Mouse (Mus musculus) liver, embryonic 11.5 days (tissue): ENCODE results near the gene Stx8. TPM values are rescaled to one million over a fixed set of nuclear protein-coding genes. Genes with fewer than 3 reads are reported as not detected.

ENCODE experiments used
- ATAC-seq: fragments of 200-750 bp; cut with Nextera tagmentation; replicated peaks from 2 replicates; pipeline ENCODE4 v1.8.0; 2017; ENCODE audit warnings: moderate number of reproducible peaks, mild to moderate bottlenecking, moderate TSS enrichment, moderate library complexity; ENCODE audit not compliant: low FRiP score
- DNase-seq: peaks from one replicate; pipeline ENCODE4 v3.0.0-alpha.2; 2017; ENCODE audit warnings: low spot score
- H3K27ac ChIP-seq: fragments of 300-500 bp; sonication (generic); 2 replicates; pipeline ENCODE4 v1.5.1; 2014; ENCODE audit warnings: mild to moderate bottlenecking, low read depth, low read length, control low read depth
- H3K27me3 ChIP-seq: fragments of 300-500 bp; sonication (generic); replicated peaks from 2 replicates; pipeline ENCODE4 v1.6.1; 2014; ENCODE audit warnings: low read length, mixed read lengths; ENCODE audit not compliant: control insufficient read depth, insufficient read depth
- H3K36me3 ChIP-seq: fragments of 300-500 bp; sonication (generic); 2 replicates; pipeline ENCODE4 v1.6.1; 2014; ENCODE audit warnings: mild to moderate bottlenecking, low read length, moderate library complexity, mixed read lengths; ENCODE audit not compliant: control insufficient read depth, insufficient read depth
- H3K4me1 ChIP-seq: fragments of 300-500 bp; sonication (generic); replicated peaks from 2 replicates; pipeline ENCODE4 v1.6.1; 2014; ENCODE audit warnings: low read length, mixed read lengths; ENCODE audit not compliant: control insufficient read depth, insufficient read depth
- H3K4me2 ChIP-seq: fragments of 300-500 bp; sonication (generic); 2 replicates; pipeline ENCODE4 v1.6.1; 2014; ENCODE audit warnings: mild to moderate bottlenecking, control low read depth, moderate library complexity
- H3K4me3 ChIP-seq: fragments of 300-500 bp; sonication (generic); 2 replicates; pipeline ENCODE4 v1.5.1; 2014; ENCODE audit warnings: low read depth, low read length, control low read depth
- H3K9ac ChIP-seq: fragments of 300-500 bp; sonication (generic); 2 replicates; pipeline ENCODE4 v1.6.1; 2014; ENCODE audit warnings: low read depth, low read length, control low read depth
- H3K9me3 ChIP-seq: fragments of 300-500 bp; sonication (generic); 2 replicates; pipeline ENCODE4 v1.6.1; 2016; ENCODE audit warnings: low read length, inconsistent platforms, mixed read lengths; ENCODE audit not compliant: control insufficient read depth
- WGBS: fragments of 180-500 bp; shearing (Covaris S2); extraction: QIAGEN DNeasy Blood & Tissue Kit; methylation state at CpG from one replicate; pipeline ENCODE4 v1.1.7; 2014; 5-methylcytosine and 5-hydroxymethylcytosine counted together
- polyA plus RNA-seq: library from polyadenylated mRNA; unstranded; fragments of >200 nt; fragmentation: Nextera tagmentation; extraction: Ambion mirVana; gene quantifications from 2 replicates; pipeline ENCODE4 v1.2.1, GENCODE M21; 2014

Stx8 gene
- polyA plus RNA-seq, 1 experiment from 2014 or later: 45.8 TPM

DNA sequence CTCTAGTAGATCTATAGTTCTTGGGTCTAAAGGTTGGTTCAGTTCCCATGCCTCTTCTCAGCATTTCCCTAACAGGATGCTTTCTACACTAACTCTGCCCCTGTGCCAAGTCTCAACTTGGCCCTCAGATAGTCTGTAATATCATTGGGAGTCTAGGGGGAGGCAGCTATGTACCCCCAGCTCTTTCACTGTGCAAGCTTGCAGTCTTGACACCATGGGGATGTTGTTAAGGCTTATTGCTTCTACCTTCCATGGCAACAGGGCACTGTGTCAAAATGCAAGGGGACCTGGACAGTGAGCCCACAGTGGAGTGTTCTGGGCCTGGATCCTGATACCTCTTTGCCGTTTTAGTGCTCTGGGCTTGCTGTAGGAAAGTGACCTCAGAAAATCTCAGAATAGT is 135.6 kb downstream of the Stx8 start:
- Histone ChIP-seq H3K27me3 (no peaks in the 10 kb centered on the region), H3K4me1 (no peaks in the 10 kb centered on the region), H3K9me3 (no peaks in the 10 kb centered on the region), H3K4me2 (no peak overlapping the region), H3K27ac (no peak overlapping the region), H3K36me3 (no peaks in the 10 kb centered on the region), H3K9ac (no peak overlapping the region), H3K4me3 (no peak overlapping the region)
- ATAC-seq (no peak), DNase-seq (no peak)
- WGBS: 89% methylated on average over 1 of the region's 1 CpGs

DNA sequence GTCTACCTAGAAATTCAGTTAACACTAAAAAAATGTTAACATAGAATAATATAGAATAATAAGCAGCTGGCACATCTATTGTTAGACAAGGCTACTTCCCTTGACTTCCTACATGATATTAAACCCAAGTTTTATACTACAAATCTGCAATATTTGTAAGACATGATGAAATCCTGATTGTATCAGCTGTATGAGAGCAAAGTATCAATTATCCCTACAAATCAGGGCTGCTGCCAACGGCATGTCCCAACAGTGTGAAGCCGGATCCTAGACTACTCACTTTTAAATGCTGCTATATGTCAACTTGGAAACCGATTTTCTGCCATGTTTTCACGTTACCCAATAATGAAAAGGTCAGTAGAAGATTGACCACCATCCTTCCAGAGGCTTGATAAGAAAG is 137.5 kb downstream of the Stx8 start:
- no peak for DNase-seq
- Histone ChIP-seq H3K4me1 (no peaks in the 10 kb centered on the region), H3K4me3 (no peak overlapping the region), H3K27ac (no peak overlapping the region), H3K27me3 (no peaks in the 10 kb centered on the region), H3K9ac (no peak overlapping the region), H3K9me3 (no peaks in the 10 kb centered on the region), H3K36me3 (no peaks in the 10 kb centered on the region), H3K4me2 (no peak overlapping the region)
- ATAC-seq: no peak
- 74% methylated on average over 4 of the region's 4 CpGs for WGBS

DNA sequence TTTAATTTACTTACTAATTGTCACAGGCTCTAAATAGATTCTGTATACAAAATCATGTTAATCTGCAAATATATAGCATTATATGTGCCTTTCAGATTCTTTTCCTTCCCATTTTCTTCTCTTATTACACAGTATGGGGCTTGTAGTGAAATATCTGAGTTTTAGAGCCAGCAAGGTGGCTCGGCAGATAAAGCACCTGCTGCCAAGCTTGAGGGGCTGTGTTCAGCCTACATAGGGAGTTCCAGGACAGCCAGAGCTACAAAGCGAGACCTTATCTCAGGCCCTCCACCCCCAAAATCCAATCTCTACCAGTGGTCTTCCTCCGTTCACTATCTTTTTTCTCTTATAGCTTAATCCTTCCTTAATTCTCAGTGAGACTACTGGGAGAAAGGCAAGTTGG is 140.1 kb downstream of the Stx8 start:
- H3K4me3 ChIP-seq: no peak overlapping the region
- H3K4me1 ChIP-seq: no peaks in the 10 kb centered on the region
- no peak overlapping the region for H3K27ac ChIP-seq
- 48% methylated on average over 3 of the region's 3 CpGs for WGBS
- H3K4me2 ChIP-seq: no peak overlapping the region
- DNase-seq (no peak), ATAC-seq (no peak)
- no peaks in the 10 kb centered on the region for H3K9me3 ChIP-seq
- no peaks in the 10 kb centered on the region for H3K27me3 ChIP-seq
- no peaks in the 10 kb centered on the region for H3K36me3 ChIP-seq
- no peak overlapping the region for H3K9ac ChIP-seq

DNA sequence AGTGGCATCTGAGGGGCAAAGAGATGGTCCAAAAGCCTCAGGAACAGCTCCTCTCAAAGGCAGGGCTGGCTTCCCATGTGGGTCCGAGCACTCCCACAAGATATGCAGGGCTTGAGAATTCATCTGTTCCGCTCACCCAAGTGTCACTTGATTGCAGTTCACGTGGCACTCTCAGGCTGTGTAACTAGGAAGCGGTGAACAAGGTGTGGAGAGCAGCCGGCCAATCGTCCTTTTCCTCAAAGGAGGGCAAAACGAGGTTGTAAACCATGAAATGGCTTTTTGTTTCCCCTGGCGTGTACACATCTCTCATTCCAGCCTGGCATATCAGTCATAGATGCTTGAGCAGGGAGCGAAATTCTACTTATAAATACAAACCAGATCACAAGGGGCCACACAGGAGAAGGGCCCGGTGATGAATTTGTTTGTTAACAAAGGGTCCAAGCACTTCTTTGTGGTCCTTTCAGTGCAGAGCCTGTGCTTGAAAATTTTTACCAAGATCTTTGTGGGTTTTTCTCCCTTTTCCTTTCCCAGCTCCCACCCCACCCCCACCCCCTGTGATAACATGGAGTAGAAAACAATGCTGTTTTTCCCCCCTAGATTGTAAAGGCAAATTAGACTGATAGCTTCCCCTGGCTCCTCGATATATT is 147.6 kb downstream of the Stx8 start:
- Histone ChIP-seq H3K9me3 (no peaks in the 10 kb centered on the region), H3K27ac (no peak overlapping the region), H3K27me3 (no peaks in the 10 kb centered on the region), H3K9ac (no peak overlapping the region), H3K4me1 (peaks cover 2% of the 10 kb centered on the region; the same call in 1 of the 2 replicates), H3K4me2 (no peak overlapping the region), H3K4me3 (no peak overlapping the region), H3K36me3 (no peaks in the 10 kb centered on the region)
- WGBS: 57% methylated on average over 11 of the region's 11 CpGs
- ATAC-seq (no peak), DNase-seq (no peak)

DNA sequence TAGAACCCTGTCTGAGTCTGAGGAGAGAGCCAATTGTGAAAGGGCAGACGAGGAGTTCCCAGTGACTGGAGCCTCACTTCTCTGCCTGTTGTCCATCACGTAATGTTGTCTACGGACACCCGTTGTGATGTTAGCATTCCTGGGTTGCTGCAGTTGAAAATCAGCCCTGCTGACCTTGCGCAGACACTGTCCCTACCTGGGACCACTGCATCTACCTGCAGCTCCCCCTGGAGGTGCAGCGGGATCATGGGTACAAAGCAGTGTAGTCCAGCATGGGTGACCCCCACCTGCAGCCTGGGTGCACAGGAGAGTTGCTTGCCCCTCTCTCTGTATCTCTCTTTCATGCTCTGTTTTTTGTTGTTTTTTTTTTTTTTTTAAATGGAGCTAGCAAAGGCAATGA is 148.2 kb downstream of the Stx8 start:
- no peak overlapping the region for H3K9ac ChIP-seq
- DNase-seq (no peak), ATAC-seq (no peak)
- no peak overlapping the region for H3K27ac ChIP-seq
- no peaks in the 10 kb centered on the region for H3K9me3 ChIP-seq
- 40% methylated on average over 6 of the region's 6 CpGs for WGBS
- H3K4me1 ChIP-seq: peaks cover 2% of the 10 kb centered on the region; the same call in 1 of the 2 replicates
- no peaks in the 10 kb centered on the region for H3K27me3 ChIP-seq
- no peak overlapping the region for H3K4me2 ChIP-seq
- H3K4me3 ChIP-seq: no peak overlapping the region
- H3K36me3 ChIP-seq: no peaks in the 10 kb centered on the region

DNA sequence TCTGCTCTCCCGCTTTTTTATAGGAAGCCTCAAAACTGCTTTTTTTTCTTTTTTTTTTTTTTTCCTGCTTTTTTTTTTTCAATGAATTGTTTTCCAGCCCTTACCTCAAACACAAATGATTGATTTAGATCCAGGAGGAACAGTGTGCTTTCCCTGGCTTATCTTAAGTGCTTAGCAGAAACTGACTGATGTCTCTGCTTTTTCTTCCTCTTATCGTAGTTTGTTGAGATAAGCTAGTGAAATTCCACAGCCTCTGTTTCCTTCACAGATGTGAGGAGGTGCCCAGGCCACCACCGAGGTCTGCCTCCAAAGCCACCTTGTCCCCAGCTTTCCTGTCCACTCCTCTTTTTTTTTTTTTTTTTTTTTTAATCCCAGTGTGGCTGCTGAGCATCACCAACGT is 150.2 kb downstream of the Stx8 start:
- no peak for DNase-seq
- Histone ChIP-seq H3K4me2 (no peak overlapping the region), H3K4me3 (no peak overlapping the region), H3K36me3 (no peaks in the 10 kb centered on the region), H3K9me3 (no peaks in the 10 kb centered on the region), H3K9ac (no peak overlapping the region), H3K27ac (no peak overlapping the region), H3K4me1 (peaks cover 2% of the 10 kb centered on the region; the same call in 1 of the 2 replicates), H3K27me3 (no peaks in the 10 kb centered on the region)
- WGBS: 25% methylated on average over 4 of the region's 4 CpGs
- ATAC-seq: no peak

DNA sequence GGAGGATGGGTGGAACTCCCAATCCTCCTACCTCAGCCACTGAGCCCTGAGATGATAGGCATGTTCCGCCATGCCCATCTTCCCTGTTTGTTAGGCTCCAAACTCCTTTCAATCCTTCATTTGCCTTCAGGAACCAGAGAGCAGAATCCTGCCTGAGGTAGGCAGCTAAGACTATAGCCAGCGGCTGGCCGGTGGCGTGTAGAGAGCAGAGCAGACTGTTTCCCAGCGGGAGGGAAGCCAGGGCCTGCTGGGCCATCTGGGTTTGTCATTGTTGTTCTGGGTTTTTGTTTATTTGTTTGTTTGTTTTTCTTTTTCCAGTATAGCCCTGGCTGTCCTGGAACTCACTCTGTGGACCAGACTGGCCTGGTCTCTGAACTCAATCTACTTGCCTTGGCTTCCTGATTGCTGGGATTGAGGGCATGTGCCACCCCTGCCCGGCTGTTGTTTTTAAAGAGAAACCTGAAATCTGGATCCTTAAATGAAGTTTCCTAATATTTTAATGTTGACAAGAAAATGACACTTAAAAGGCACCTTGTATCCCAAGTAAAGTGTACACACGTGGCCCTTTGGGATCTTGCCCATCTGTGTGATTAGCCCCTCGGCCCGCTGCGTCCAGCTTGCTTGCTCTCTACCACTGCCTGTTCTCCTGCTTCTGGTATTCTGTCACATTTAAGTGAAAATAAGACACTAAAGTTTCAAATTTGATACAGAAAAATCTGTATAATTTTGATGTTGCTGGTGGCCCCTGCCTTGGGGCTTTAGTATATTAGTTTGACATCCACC is 152.1 kb downstream of the Stx8 start:
- 92% methylated on average over 10 of the region's 10 CpGs for WGBS
- H3K9me3 ChIP-seq: no peaks in the 10 kb centered on the region
- H3K4me3 ChIP-seq: no peak overlapping the region
- H3K9ac ChIP-seq: no peak overlapping the region
- no peak overlapping the region for H3K27ac ChIP-seq
- H3K4me1 ChIP-seq: peaks cover 2% of the 10 kb centered on the region; the same call in 1 of the 2 replicates
- no peak overlapping the region for H3K4me2 ChIP-seq
- H3K27me3 ChIP-seq: no peaks in the 10 kb centered on the region
- ATAC-seq: no peak
- H3K36me3 ChIP-seq: no peaks in the 10 kb centered on the region
- no peak for DNase-seq

DNA sequence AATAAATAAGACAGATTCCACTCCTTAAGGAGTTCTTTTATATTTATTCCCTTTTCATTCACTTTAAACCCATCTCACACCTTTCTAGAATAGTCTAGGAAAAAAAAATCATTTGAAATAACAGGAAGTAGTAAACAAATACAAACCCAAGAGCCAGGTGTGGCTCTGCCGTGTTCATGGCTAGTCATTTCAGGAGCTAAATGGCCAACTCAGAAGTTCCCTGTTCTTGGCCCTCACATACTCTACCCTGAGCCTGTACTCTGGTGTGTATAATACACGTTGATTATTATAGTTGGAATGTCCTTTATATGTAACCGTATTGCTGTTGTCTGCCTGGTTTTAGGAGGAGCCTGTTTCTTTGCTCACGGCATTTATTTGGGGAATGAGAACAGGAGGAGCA is 152.7 kb downstream of the Stx8 start:
- Histone ChIP-seq H3K9ac (no peak overlapping the region), H3K27ac (no peak overlapping the region), H3K4me3 (no peak overlapping the region), H3K9me3 (no peaks in the 10 kb centered on the region), H3K4me2 (no peak overlapping the region), H3K36me3 (no peaks in the 10 kb centered on the region), H3K4me1 (peaks cover 2% of the 10 kb centered on the region; the same call in 1 of the 2 replicates), H3K27me3 (no peaks in the 10 kb centered on the region)
- ATAC-seq (no peak), DNase-seq (no peak)
- WGBS: 87% methylated on average over 4 of the region's 4 CpGs

DNA sequence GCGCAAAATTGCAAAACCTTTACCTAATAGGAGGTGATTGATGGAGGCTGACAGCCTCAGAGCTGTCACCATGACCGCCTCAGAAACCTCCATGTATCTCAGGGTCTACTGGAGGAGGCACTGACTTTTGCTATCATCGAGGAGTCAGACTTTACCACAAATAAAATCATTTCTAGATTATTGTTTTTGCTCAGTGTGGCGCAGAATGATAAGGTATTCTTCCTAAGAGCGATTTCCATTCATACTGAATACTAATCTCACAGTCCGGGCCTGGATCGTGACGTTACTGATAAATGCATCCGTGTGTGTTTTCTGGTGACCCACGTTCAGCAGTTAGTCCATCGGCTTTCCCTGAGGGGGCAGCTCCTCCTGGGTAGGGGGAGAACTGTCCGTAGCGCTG is 153.1 kb downstream of the Stx8 start:
- Histone ChIP-seq H3K27ac (no peak overlapping the region), H3K36me3 (no peaks in the 10 kb centered on the region), H3K27me3 (no peaks in the 10 kb centered on the region), H3K9me3 (no peaks in the 10 kb centered on the region), H3K4me2 (no peak overlapping the region), H3K4me1 (0 out of 2 replicates have a peak, but pooled peaks cover under 1% of the 10 kb centered on the region), H3K9ac (no peak overlapping the region), H3K4me3 (no peak overlapping the region)
- WGBS: 64% methylated on average over 13 of the region's 13 CpGs
- DNase-seq (no peak), ATAC-seq (no peak)
